Mouse (Mus musculus) olfactory bulb, adult 2 months (tissue): ENCODE results near the gene Fgfr2. TPM values are rescaled to one million over a fixed set of nuclear protein-coding genes. Genes with fewer than 3 reads are reported as not detected.

Source experiments
- H3K27ac ChIP-seq: fragments of 200-500 bp; 2 replicates; pipeline ENCODE4 v1.5.1; 2012; ENCODE audit warnings: low read depth, low read length; ENCODE audit not compliant: insufficient read depth
- H3K4me1 ChIP-seq: fragments of 200-500 bp; 2 replicates; pipeline ENCODE4 v1.6.1; 2012; ENCODE audit warnings: low read length; ENCODE audit not compliant: control insufficient read depth, insufficient read depth
- H3K4me3 ChIP-seq: fragments of 200-500 bp; 2 replicates; pipeline ENCODE4 v1.5.1; 2012; ENCODE audit warnings: mild to moderate bottlenecking, low read depth, low read length, moderate library complexity; ENCODE audit not compliant: insufficient read depth
- CTCF ChIP-seq: fragments of 200-500 bp; IDR thresholded peaks from 2 replicates; pipeline ENCODE4 v1.5.1; 2012; ENCODE audit warnings: low read depth, mild to moderate bottlenecking, low read length, moderate library complexity; ENCODE audit not compliant: insufficient read depth
- POLR2A ChIP-seq: fragments of 200-500 bp; IDR thresholded peaks from 2 replicates; pipeline ENCODE4 v1.6.1; 2012; ENCODE audit warnings: mild to moderate bottlenecking, low read depth, low read length, moderate library complexity; ENCODE audit not compliant: insufficient read depth
- WGBS: fragments of 180-500 bp; shearing (Covaris S2); methylation state at CpG from one replicate; pipeline ENCODE4 v1.1.7; 2018; 5-methylcytosine and 5-hydroxymethylcytosine counted together
- polyA plus RNA-seq: library from polyadenylated mRNA; stranded (reverse); fragments of >200 nt; gene quantifications from 2 replicates; pipeline ENCODE4 v1.2.4, GENCODE M21; 2012; ENCODE audit warnings: low replicate concordance; ENCODE audit not compliant: missing spikeins, insufficient read depth, insufficient read length

Gene Fgfr2
- polyA plus RNA-seq, 1 experiment = not detected

- no peak overlapping the region for H3K4me3 ChIP-seq
- H3K4me1 ChIP-seq = no peaks in the 10 kb centered on the region
- WGBS = 93% methylated on average over 10 of the region's 10 CpGs
- TF ChIP-seq POLR2A (no peak), CTCF (no peak)
- H3K27ac ChIP-seq = no peak overlapping the region
These were observed 2549.4 kb downstream of the Fgfr2 start for GRCm38 (mm10) chr7:130573746-130574145.

- Histone ChIP-seq H3K4me1 (no peaks in the 10 kb centered on the region), H3K4me3 (no peak within 1 kb of the TSS), H3K27ac (no peak within 1 kb of the TSS)
- WGBS = 58% methylated on average over 11 of the region's 11 CpGs
- TF ChIP-seq CTCF (no peak), POLR2A (no peak)
These were observed 2550.3 kb downstream of the Fgfr2 start, which contains the start of gene Nsmce4a for GRCm38 (mm10) chr7:130572821-130573220. Nsmce4a (minus strand) TSS chr7:130573118.

GRCm38 (mm10) chr7:130570472-130570871, 2552.7 kb downstream of the Fgfr2 start:
- Histone ChIP-seq H3K4me3 (no peak overlapping the region), H3K4me1 (no peaks in the 10 kb centered on the region), H3K27ac (no peak overlapping the region)
- 67% methylated on average over 7 of the region's 7 CpGs for WGBS
- TF ChIP-seq POLR2A (no peak), CTCF (no peak)

DNA sequence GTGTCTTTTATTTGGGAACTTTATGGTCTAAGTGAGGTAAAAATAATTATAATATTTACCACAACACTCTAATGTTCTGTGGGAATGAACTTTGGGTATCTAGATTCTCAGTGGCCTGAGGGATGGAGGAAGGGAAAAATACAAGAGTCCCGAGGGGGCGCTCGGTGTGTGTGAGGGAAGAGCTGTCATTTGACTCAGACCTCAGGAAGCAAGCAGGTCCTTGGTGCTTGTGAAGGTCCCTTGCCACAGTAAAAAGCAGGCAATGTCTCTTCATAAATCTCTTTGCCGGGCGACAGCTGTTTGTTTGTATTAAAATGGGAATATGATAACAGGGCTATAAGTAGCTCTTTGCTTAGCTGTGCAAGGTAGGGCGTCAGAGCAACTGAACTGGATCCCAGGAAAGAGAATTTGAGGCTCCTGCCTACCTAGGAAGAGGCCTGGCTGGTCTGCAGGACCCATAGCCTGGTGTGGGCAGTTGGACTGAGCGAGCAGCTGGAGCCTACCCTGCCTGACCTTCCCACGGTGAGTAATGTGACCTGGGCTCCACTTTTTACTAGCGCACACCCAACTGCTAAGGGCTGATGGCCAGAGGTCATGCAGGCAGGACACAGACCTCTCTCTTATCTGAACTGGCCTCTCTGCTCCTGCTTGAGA, 2554.2 kb downstream of the Fgfr2 start:
- H3K4me1 ChIP-seq = no peaks in the 10 kb centered on the region
- WGBS = 96% methylated on average over 9 of the region's 9 CpGs
- H3K27ac ChIP-seq = no peak overlapping the region
- no peak overlapping the region for H3K4me3 ChIP-seq
- TF ChIP-seq CTCF = no peak
- TF ChIP-seq POLR2A = no peak

GRCm38 (mm10) chr7:130564596-130564995, 2558.6 kb downstream of the Fgfr2 start:
- Histone ChIP-seq H3K4me3 (no peak overlapping the region), H3K27ac (no peak overlapping the region), H3K4me1 (peaks cover 2% of the 10 kb centered on the region; the same call in 1 of the 2 replicates)
- WGBS = 69% methylated on average over 3 of the region's 3 CpGs
- no peak for TF ChIP-seq POLR2A
- TF ChIP-seq CTCF = no peak

DNA sequence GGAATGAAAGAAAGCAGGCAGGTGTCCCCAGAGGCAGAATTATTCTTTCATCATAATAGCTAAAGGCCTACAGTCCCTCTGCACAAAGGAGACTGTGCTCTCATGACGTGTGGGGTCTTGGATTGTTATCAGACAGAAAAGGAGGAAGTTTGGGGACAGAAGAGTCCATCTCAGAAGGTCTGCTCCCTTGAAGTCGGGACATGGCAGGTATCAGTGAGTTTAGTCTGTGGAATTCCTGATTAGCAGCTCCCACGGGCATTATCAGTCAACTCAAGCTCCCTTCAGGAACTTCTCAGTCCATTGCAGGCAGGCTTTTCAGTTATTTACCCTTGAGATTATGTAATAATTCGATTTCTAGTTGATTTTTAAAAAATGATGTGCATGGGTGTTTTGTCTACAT, 2559.3 kb downstream of the Fgfr2 start:
- H3K4me3 ChIP-seq = no peak overlapping the region
- no peak overlapping the region for H3K27ac ChIP-seq
- WGBS = 70% methylated on average over 4 of the region's 4 CpGs
- peaks cover 2% of the 10 kb centered on the region; the same call in 1 of the 2 replicates for H3K4me1 ChIP-seq
- TF ChIP-seq CTCF (no peak), POLR2A (no peak)

DNA sequence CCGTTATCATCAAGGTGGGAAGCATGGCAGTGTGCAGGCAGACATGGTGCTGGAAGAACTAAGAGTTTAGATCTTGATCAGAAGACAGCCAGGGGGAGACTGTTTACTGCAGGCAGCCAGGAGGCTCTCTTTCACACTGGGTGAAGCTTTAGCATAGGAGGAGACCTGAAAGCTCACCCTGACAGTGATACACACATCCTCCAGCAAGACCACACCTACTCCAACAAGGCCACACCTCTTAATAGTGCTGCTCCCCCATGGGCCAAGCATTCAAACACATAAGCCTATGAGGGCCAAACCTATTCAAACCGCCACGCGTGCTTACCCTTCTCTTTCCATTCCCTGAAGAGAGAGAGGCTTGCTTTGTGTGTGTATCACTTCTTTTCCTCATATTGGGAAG, 2559.9 kb downstream of the Fgfr2 start:
- WGBS = 97% methylated on average over 4 of the region's 4 CpGs

GRCm38 (mm10) chr7:130560933-130561332, 2562.2 kb downstream of the Fgfr2 start:
- 76% methylated on average over 1 of the region's 1 CpGs for WGBS
- Histone ChIP-seq H3K4me1 (peaks cover 2% of the 10 kb centered on the region; the same call in 1 of the 2 replicates), H3K4me3 (no peak overlapping the region), H3K27ac (no peak overlapping the region)
- no peak for TF ChIP-seq CTCF
- no peak for TF ChIP-seq POLR2A

More for the DNA sequence above, 2559.9 kb downstream of the Fgfr2 start:
- Histone ChIP-seq H3K4me1 (peaks cover 2% of the 10 kb centered on the region; the same call in 1 of the 2 replicates), H3K4me3 (no peak overlapping the region), H3K27ac (no peak overlapping the region)
- TF ChIP-seq POLR2A = no peak
- TF ChIP-seq CTCF = no peak

DNA sequence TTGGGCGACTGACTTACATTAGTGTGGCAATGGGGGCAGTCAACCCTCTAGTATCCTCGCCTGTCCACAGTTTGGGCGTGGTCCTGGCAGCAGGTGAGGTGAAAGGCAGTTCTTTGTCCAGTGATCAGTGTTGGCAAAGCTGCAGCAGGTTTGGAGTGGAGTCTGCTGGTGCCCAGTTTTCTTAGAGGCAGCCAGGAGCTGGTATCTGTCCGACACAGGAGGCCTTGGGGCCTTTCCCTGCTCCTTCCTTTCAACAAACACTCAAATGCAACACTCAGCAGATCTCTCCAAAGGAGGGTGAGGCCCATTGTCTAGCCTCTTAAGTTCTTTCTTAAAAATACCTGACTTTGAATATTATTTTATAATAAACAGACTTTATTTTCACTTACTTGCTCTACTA, 2564.6 kb downstream of the Fgfr2 start:
- H3K27ac ChIP-seq = no peak overlapping the region
- H3K4me3 ChIP-seq = no peak overlapping the region
- TF ChIP-seq POLR2A = no peak
- H3K4me1 ChIP-seq = peaks cover 2% of the 10 kb centered on the region; the same call in 1 of the 2 replicates
- 96% methylated on average over 4 of the region's 4 CpGs for WGBS
